8 mouse cellular contexts compared by ENCODE assay signal in genomic region chr4:118437829-118438253, GRCm38 (mm10). TPM values are rescaled to one million over a fixed set of nuclear protein-coding genes. Genes with fewer than 3 reads are reported as not detected.
DNase-seq lines count a peak whose midpoint lies in the region; ATAC-seq and TF ChIP-seq lines count a peak whose summit lies in the region.

No protein-coding gene starts in this region.

- H3K9me3 ChIP-seq in hindbrain, embryonic 11.5 days (ENCODE audit: control insufficient read depth, low read length): no peaks in the 10 kb centered on the region
- no peaks in the 10 kb centered on the region for H3K9me3 ChIP-seq in liver, embryonic 15.5 days (replicated peaks)

- 8% methylated on average over 12 of the region's 12 CpGs for WGBS in hindbrain, embryonic 11.5 days
- 10% methylated on average over 12 of the region's 12 CpGs for WGBS in liver, embryonic 15.5 days (ENCODE audit: insufficient replicate concordance)

- peak overlapping the region; percentile 74; the same call in 1 of the 2 replicates for H3K27ac ChIP-seq in layer of hippocampus, adult 2 months
- peak overlapping the region; percentile 74 for H3K27ac ChIP-seq in embryonic fibroblast, embryonic 13.5 days (ENCODE audit: insufficient read depth, low read length)
- peak overlapping the region; percentile 79 for H3K27ac ChIP-seq in hindbrain, embryonic 11.5 days (ENCODE audit: low read depth, low read length)
- peak overlapping the region; percentile 94 for H3K27ac ChIP-seq in liver, embryonic 15.5 days (replicated peaks)

- peak; percentile 34; the same call in 1 of the 2 replicates for ATAC-seq in hindbrain, embryonic 11.5 days (ENCODE audit: low FRiP score)
- ATAC-seq in liver, embryonic 15.5 days (ENCODE audit: insufficient read depth): peak; percentile 45

- no peaks in the 10 kb centered on the region for H3K27me3 ChIP-seq in hindbrain, embryonic 11.5 days (ENCODE audit: control insufficient read depth, insufficient read depth, low read length)
- no peaks in the 10 kb centered on the region for H3K27me3 ChIP-seq in liver, embryonic 15.5 days

- no peak for TF ChIP-seq CTCF in layer of hippocampus, adult 2 months (conservative IDR thresholded peaks at IDR 0.05)
- TF ChIP-seq CTCF in embryonic fibroblast, embryonic 13.5 days (IDR thresholded peaks at IDR 0.05; ENCODE audit: borderline replicate concordance, insufficient read depth, low read length): no peak

- peak overlapping the region; percentile 92 for H3K4me2 ChIP-seq in hindbrain, embryonic 11.5 days (replicated peaks; ENCODE audit: low read depth, low read length)
- H3K4me2 ChIP-seq in liver, embryonic 15.5 days: peak overlapping the region; percentile 80

- H3K36me3 ChIP-seq in hindbrain, embryonic 11.5 days (ENCODE audit: control insufficient read depth, insufficient read depth, low read length): 0 out of 2 replicates have a peak, but pooled peaks cover 4% of the 10 kb centered on the region
- peaks cover 35% of the 10 kb centered on the region for H3K36me3 ChIP-seq in liver, embryonic 15.5 days (replicated peaks)

- peak overlapping the region; percentile 64 for H3K9ac ChIP-seq in hindbrain, embryonic 11.5 days (ENCODE audit: low read depth, low read length)
- peak overlapping the region; percentile 87 for H3K9ac ChIP-seq in liver, embryonic 15.5 days

- intact Hi-C loops in left cerebral cortex, postnatal 10 days (cut with DNase I): no loop called here

- H3K4me1 ChIP-seq in embryonic fibroblast, embryonic 13.5 days (ENCODE audit: control insufficient read depth, insufficient read depth, low read length): no peaks in the 10 kb centered on the region; the same call in 1 of the 2 replicates
- H3K4me1 ChIP-seq in hindbrain, embryonic 11.5 days (replicated peaks; ENCODE audit: control insufficient read depth, insufficient read depth, low read length): peaks cover 11% of the 10 kb centered on the region; the same call in 1 of the 2 replicates
- H3K4me1 ChIP-seq in liver, embryonic 15.5 days (replicated peaks): peaks cover 41% of the 10 kb centered on the region

- DNase-seq in layer of hippocampus, adult 2 months (ENCODE audit: low spot score in 2 of 2): no peak
- no peak for DNase-seq in layer of hippocampus, postnatal 14 days (ENCODE audit: low spot score in 2 of 2)
- peak; percentile 59 for DNase-seq in hindbrain, embryonic 11.5 days (ENCODE audit: low spot score)
- peak; percentile 44 for DNase-seq in retina, embryonic 14.5 days (ENCODE audit: low spot score)
- no peak for DNase-seq in cerebellum, postnatal 36 days
- no peak for DNase-seq in left cerebral cortex, postnatal 10 days (ENCODE audit: extremely low spot score in 1 of 2, low spot score in 2 of 2)

- peak; percentile 50; the same call in 1 of the 2 replicates for TF ChIP-seq POLR2A in embryonic fibroblast, embryonic 13.5 days (IDR thresholded peaks at IDR 0.05; ENCODE audit: low read depth, low read length)

- peak overlapping the region; percentile 52 for H3K4me3 ChIP-seq in layer of hippocampus, adult 2 months
- peak overlapping the region; percentile 39 for H3K4me3 ChIP-seq in embryonic fibroblast, embryonic 13.5 days (ENCODE audit: insufficient read depth, low read length)
- H3K4me3 ChIP-seq in hindbrain, embryonic 11.5 days (ENCODE audit: low read depth, low read length): peak overlapping the region; percentile 69
- peak overlapping the region; percentile 85 for H3K4me3 ChIP-seq in liver, embryonic 15.5 days (replicated peaks)

RNA-seq across cellular contexts. Expression of gene Cdc20, which starts 0.7 kb away (rescaled TPM):
- 1 to 10 TPM; 1.1 to 1.3 TPM for total RNA-seq in layer of hippocampus, adult 2 months (2021)
- 1 to 10 TPM; 2.1 to 3.4 TPM for total RNA-seq in layer of hippocampus, postnatal 14 days (2021)
- 38.4 and 61.6 TPM in 2 replicates for polyA plus RNA-seq in embryonic fibroblast, embryonic 13.5 days (2011; ENCODE audit: insufficient read length, low read depth, missing spikeins)
- 236 and 259 TPM in 2 replicates for polyA plus RNA-seq in hindbrain, embryonic 11.5 days (2014; fragmentation: Nextera tagmentation; extraction: Ambion mirVana)
- 170 and 187 TPM in 2 replicates for polyA plus RNA-seq in liver, embryonic 15.5 days (2015; fragmentation: Nextera tagmentation; extraction: Ambion mirVana)
- 1 to 10 TPM; 3.3 to 3.9 TPM for total RNA-seq in left cerebral cortex, postnatal 10 days (2021)

RNA-seq across cellular contexts. Expression of gene Elovl1, which starts 9.9 kb away (rescaled TPM):
- total RNA-seq in layer of hippocampus, adult 2 months (2021): 10 to 100 TPM; 20.8 to 22.9 TPM
- 10 to 100 TPM; 26.3 to 27.8 TPM for total RNA-seq in layer of hippocampus, postnatal 14 days (2021)
- polyA plus RNA-seq in embryonic fibroblast, embryonic 13.5 days (2011; ENCODE audit: insufficient read length, low read depth, missing spikeins): 164 and 172 TPM in 2 replicates
- 42.1 and 46.8 TPM in 2 replicates for polyA plus RNA-seq in hindbrain, embryonic 11.5 days (2014; fragmentation: Nextera tagmentation; extraction: Ambion mirVana)
- polyA plus RNA-seq in liver, embryonic 15.5 days (2015; fragmentation: Nextera tagmentation; extraction: Ambion mirVana): 83.4 and 93.5 TPM in 2 replicates
- 10 to 100 TPM; 17.2 to 18.4 TPM for total RNA-seq in left cerebral cortex, postnatal 10 days (2021)

RNA-seq across cellular contexts. Expression of gene Mpl, which starts 19.5 kb away (rescaled TPM):
- under 1 TPM in 1 of 2 experiments, not detected in 1; 0.20 TPM for total RNA-seq in layer of hippocampus, adult 2 months (2021)
- total RNA-seq in layer of hippocampus, postnatal 14 days (2021): under 1 TPM in 1 of 2 experiments, not detected in 1; 0.33 TPM
- polyA plus RNA-seq in embryonic fibroblast, embryonic 13.5 days (2011; ENCODE audit: insufficient read length, low read depth, missing spikeins): not detected in 2 replicates
- 1.3 and 1.5 TPM in 2 replicates for polyA plus RNA-seq in hindbrain, embryonic 11.5 days (2014; fragmentation: Nextera tagmentation; extraction: Ambion mirVana)
- 6.3 and 7.3 TPM in 2 replicates for polyA plus RNA-seq in liver, embryonic 15.5 days (2015; fragmentation: Nextera tagmentation; extraction: Ambion mirVana)
- under 1 TPM in 1 of 2 experiments, not detected in 1; 0.12 TPM for total RNA-seq in left cerebral cortex, postnatal 10 days (2021)

RNA-seq across cellular contexts. Expression of gene Med8, which starts 28.7 kb away (rescaled TPM):
- 10 to 100 TPM; 56.4 to 56.6 TPM for total RNA-seq in layer of hippocampus, adult 2 months (2021)
- 10 to 100 TPM; 63.7 to 63.9 TPM for total RNA-seq in layer of hippocampus, postnatal 14 days (2021)
- 85.6 and 99.8 TPM in 2 replicates for polyA plus RNA-seq in embryonic fibroblast, embryonic 13.5 days (2011; ENCODE audit: insufficient read length, low read depth, missing spikeins)
- polyA plus RNA-seq in hindbrain, embryonic 11.5 days (2014; fragmentation: Nextera tagmentation; extraction: Ambion mirVana): 154 and 158 TPM in 2 replicates
- 65.5 and 73.5 TPM in 2 replicates for polyA plus RNA-seq in liver, embryonic 15.5 days (2015; fragmentation: Nextera tagmentation; extraction: Ambion mirVana)
- total RNA-seq in left cerebral cortex, postnatal 10 days (2021): 10 to 100 TPM; 67.9 to 72.2 TPM

RNA-seq across cellular contexts. Expression of gene Szt2, which starts 28.8 kb away (rescaled TPM):
- 10 to 100 TPM; 41.7 to 46.9 TPM for total RNA-seq in layer of hippocampus, adult 2 months (2021)
- total RNA-seq in layer of hippocampus, postnatal 14 days (2021): 10 to 100 TPM; 34.2 to 43.8 TPM
- 13.4 and 14.0 TPM in 2 replicates for polyA plus RNA-seq in embryonic fibroblast, embryonic 13.5 days (2011; ENCODE audit: insufficient read length, low read depth, missing spikeins)
- polyA plus RNA-seq in hindbrain, embryonic 11.5 days (2014; fragmentation: Nextera tagmentation; extraction: Ambion mirVana): 9.3 and 12.9 TPM in 2 replicates
- polyA plus RNA-seq in liver, embryonic 15.5 days (2015; fragmentation: Nextera tagmentation; extraction: Ambion mirVana): 2.4 and 2.5 TPM in 2 replicates
- 10 to 100 TPM; 36.1 to 36.6 TPM for total RNA-seq in left cerebral cortex, postnatal 10 days (2021)

Comparison
In these comparisons a context has a peak if more than half of its experiments do, and no peak if none do; other contexts are left out.
1. DNase-seq: peak in hindbrain, embryonic 11.5 days (single experiment) and retina, embryonic 14.5 days (single experiment); none in layer of hippocampus, adult 2 months (0 of 2), layer of hippocampus, postnatal 14 days (0 of 2), cerebellum, postnatal 36 days (0 of 2) and left cerebral cortex, postnatal 10 days (0 of 2).
2. Peak in every context shown above with its lines, with median percentiles within 50 percentile points of each other: H3K27ac ChIP-seq and H3K4me3 ChIP-seq.